Mouse (Mus musculus) activated CD4-positive, CD25-positive, alpha-beta regulatory T cell, adult 4 months (primary cell): ENCODE data around the gene Slc5a12. TPM values are rescaled to one million over a fixed set of nuclear protein-coding genes. Genes with fewer than 3 reads are reported as not detected.

Experiments
- ATAC-seq: one replicate; pipeline ENCODE4 v1.8.0; 2017
- polyA plus RNA-seq, 2 experiments: library from polyadenylated mRNA; unstranded; fragments of 100-300 nt; shearing (Covaris generic); gene quantifications; one replicate each; pipeline ENCODE4 v1.2.1; 2017

Slc5a12 gene
- polyA plus RNA-seq, result not detected

- ATAC-seq, result no peak
Observed at GRCm38 (mm10) chr2:110596932-110597331, at the start of gene Slc5a12. Slc5a12 (plus strand) TSS chr2:110597298.

DNA sequence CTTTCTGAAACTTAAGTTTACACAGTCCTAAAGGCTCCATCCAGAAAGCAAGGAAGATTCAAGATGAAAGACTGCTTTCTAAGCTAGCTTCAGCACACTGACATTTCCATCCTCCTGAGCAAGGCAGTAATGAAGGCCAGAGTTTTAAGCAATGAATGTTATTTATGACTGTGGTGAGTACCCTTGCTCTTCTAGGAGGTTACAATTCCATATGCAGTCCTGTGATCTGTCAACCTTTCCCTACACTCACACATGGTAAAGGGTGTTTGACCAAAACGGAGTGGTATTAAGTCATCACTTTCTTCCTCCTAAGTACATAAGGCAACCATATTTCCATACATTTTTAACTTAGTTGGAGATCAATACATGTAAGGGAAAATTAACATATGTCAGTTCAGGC lies 41.0 kb upstream of the Slc5a12 start:
- no peak for ATAC-seq

GRCm38 (mm10) chr2:110562621-110563020 lies 34.5 kb upstream of the Slc5a12 start:
- no peak for ATAC-seq

DNA sequence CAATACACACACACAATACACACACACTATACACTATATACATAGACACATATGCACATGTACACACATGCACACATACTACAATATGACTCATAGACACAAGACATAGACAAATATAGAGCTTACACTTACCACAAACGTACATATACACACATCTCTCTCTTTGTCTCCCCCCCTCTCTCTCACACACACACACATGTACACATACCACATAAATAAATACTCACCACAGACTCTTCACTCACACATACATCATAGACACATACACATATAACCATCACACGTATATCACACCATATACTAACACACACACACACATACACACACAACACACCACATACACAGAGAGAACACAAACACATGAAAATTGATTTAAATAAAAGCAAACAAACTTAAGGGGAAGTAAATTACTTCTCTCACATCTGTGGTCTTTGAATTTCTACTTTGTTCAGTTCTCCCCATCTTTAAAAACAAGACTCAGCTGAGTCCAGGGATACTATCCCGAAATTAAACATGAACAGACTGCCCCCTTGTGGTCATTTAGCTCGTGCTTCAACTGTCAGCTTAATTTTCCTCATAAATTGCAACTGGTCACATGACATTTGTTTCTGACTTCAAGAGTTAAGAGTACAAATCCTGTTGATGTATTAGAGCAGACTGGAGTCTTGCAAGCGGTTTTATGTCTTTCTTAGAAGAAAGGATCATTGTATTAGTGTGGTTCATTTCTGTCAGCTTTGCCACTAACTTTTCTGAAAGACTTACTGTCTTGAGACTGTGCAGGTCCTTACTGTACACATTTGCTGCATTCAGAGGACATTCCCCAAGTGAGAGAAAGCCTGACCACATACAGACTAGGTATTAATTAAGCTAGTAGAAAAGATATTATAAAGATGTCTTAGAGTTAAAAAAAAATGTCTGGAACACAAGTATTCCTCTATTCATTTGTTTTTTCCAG lies 32.1 kb upstream of the Slc5a12 start:
- no peak for ATAC-seq

DNA sequence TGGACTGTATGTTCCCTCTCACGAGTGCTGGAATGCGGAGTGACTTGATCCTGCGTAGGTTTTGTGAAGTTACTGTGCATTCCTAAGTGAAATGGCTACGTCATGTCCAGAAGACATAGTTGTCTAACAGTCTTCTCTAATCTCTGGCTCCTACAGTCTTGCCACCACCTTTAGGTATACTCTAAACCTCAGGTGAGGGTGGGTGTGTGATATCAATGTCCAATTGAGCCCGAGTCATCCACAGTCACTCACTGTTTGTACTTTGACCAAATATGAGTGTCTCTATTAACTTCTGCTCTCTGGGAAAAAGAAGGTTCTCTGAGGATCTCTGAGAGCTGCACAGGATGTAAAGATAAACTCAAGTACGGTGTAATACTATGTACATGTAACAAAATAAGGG lies 10.4 kb upstream of the Slc5a12 start:
- ATAC-seq, result no peak

- no peak for ATAC-seq
Observed at GRCm38 (mm10) chr2:110590007-110590406, 7.1 kb upstream of the Slc5a12 start.

- ATAC-seq, result no peak
Observed at GRCm38 (mm10) chr2:110592276-110592675, 4.8 kb upstream of the Slc5a12 start.

- no peak for ATAC-seq
Observed at GRCm38 (mm10) chr2:110644358-110644757, 47.3 kb downstream of the Slc5a12 start.

DNA sequence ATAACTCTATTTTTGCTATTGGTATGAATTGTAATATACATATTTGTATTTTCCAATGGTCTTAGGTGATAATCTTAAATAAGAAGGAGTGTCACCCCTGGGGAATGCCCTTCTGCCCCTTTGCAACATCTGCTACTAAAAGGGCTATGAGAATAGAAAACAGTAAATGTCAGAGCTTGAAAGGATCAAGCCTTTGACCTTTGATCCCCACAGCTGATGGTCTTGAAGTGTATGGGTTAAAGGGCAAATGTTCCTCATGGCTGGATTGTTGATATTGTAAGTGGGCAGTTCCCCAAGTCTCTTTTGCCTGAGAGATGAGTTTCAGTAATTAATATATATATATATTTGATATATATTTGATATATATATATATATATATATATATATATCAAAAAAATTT lies 47.7 kb downstream of the Slc5a12 start:
- ATAC-seq, result no peak

DNA sequence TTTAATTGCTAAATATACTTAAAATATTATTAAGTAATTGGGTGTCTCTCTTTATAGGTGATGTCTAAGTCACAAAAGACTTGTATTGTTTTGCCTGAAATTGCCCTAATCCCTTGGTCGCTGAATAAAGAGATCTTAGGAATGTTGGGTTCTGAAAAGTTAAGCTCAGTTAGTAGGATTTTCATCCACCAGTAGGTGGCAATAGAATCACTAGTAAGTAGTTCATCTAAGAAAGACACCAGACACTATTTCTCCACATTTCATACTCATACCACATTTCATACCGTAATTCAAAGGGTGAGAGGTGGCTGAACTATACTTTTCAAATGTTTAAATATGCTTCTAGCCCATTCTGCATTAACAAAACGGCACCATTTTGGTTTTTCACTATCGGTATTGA lies 66.2 kb downstream of the Slc5a12 start:
- ATAC-seq, result no peak

DNA sequence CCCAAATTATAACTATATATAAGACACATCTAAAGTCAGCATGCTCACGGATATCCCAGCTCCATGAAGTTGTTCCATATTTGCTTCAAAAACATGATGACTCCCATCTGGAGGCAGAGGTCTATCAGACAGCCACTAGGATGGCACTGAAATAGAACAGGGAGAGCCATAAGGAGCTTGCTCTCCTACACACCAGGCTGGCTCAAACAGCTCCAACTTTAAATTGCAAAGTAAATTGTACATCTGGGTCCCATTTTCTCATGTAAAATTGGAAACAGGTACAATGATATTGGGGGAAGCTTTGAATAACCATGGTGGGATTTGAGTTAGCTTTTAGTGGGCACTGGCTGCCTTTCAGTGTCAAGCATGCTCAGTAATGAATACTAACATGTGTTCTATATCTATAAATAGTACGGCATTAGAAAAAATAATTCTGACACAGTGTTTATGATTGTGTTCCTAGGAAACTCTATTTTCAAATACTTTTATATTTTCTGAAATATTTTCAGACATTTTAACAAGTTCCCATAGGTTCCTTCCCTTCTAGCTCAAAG lies 74.0 kb downstream of the Slc5a12 start:
- no peak for ATAC-seq

Other genes with a start within 250 kb of the Slc5a12 start
- not detected for gene Fibin, start 234.1 kb upstream of the Slc5a12 start, polyA plus RNA-seq
- not detected for gene Muc15, start 124.0 kb downstream of the Slc5a12 start, polyA plus RNA-seq